Mouse (Mus musculus): ENCODE data around the gene Gm14744.
"Not testable (repeated sequence)": the region's sequence is repeated elsewhere in the genome, so short reads cannot be mapped to it uniquely, and the experiment has no call there.

The Gm14744 gene

DNA sequence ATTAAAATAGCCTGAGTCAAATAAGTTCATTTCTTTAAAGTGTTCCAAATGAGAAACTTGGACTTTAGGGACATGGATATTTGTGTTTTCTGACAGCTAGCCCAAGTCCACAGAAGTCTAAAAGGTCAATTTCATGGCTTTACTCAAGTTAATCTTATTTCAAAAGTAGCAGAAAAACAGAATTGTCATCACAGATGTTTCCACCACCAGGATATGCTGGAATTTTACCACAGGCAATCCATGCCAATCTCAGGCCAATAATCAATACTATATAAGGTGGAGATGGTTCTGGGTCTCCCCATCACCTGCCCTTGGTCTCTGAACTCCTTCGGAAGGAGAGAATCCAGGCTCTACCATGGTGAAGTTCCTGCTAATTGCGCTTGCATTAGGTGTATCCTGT lies at the start of gene Gm14744:
Gm14744 (plus strand) TSS at position 301 of the 400 bp plus-strand sequence.
- DNase-seq (ENCODE audit: low read depth), result not testable (repeated sequence)

DNA sequence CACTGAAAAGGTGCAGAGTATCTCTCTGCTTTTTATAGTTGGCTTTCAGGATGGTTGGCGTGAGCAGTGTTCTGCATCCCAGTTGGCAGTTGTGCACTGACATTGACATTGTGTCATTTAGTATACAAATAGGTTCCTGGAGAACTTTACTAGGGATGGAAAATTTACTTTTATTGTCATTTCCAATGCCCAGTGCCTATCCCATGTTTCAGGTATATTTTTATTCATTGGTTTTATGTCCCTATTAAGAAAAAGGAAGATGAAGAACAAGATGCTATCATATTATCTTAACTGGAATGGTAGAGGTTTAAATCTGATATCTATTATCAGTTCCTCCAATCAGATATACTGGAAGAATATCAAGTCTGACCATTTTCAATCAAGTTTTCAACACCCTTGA lies 11.0 kb upstream of the Gm14744 start, which contains the start of gene Pbsn:
Pbsn (minus strand) TSS at position 101 of the 400 bp plus-strand sequence.
- DNase-seq (ENCODE audit: low read depth), result no peak

DNA sequence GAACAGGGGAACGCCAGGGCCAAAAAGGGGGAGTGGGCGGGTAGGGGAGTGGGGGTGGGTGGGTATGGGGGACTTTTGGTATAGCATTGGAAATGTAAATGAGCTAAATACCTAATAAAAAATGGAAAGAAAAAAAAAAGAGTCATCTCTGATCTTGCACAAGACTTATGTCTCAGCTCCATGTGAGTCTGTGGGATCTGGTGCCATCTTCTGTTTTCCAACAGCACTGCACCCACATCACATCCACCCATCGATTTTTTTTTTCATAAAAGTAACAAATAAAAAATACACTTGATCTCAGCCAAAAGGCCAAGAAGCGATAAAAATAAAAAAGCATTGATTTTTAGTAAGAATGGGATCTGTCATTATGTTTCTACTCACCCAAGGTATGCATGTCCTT lies 15.5 kb downstream of the Gm14744 start:
- DNase-seq (ENCODE audit: low read depth), result peak; percentile 36

Data from NIH3T3 (cell line).